Mouse (Mus musculus): ENCODE results near the gene Tead3.

GRCm38 (mm10) chr17:28341091-28341490 is 9.5 kb downstream of the Tead3 start:
- TF ChIP-seq CTCF (conservative IDR thresholded peaks at IDR 0.05; ENCODE audit: insufficient read depth, insufficient read length, low read depth, low read length) (no peak), POLR2A (IDR thresholded peaks at IDR 0.05; ENCODE audit: low read depth, low read length) (no peak)
